In genomic region chr13:93792945-93793642, GRCm38 (mm10) we compare ENCODE assay signal across 9 mouse cellular contexts. TPM values are rescaled to one million over a fixed set of nuclear protein-coding genes. Genes with fewer than 3 reads are reported as not detected.
DNase-seq lines count a peak whose midpoint lies in the region; ATAC-seq lines count a peak whose summit lies in the region.
"Had no signal": no experiment of that assay in that cellular context is flagged by ENCODE, and none has a peak within 500 bp of the region (broad histone marks: within the 10 kb centered on the region; RNA-seq: fewer than 3 reads in every experiment).

No protein-coding gene starts in this region.

- H3K9ac ChIP-seq in kidney, embryonic 14.5 days (ENCODE audit: low read depth, low read length) = no peak overlapping the region
- no peak overlapping the region for H3K9ac ChIP-seq in stomach, embryonic 16.5 days (ENCODE audit: low read length)

- intact Hi-C loops in heart, postnatal 25 days (cut with DNase I) = loop anchor here (1.0 to 5.0 kb wide), 2 partner anchors 269 to 411 kb away; no protein-coding TSS in a partner anchor

- no peak overlapping the region for H3K27ac ChIP-seq in kidney, embryonic 14.5 days (ENCODE audit: low read depth, low read length)
- no peak overlapping the region for H3K27ac ChIP-seq in stomach, embryonic 16.5 days (ENCODE audit: low read length)
- H3K27ac ChIP-seq: macrophage had no signal

- 28% methylated on average over 11 of the region's 11 CpGs for WGBS in kidney, embryonic 14.5 days
- 43% methylated on average over 11 of the region's 11 CpGs for WGBS in stomach, embryonic 16.5 days

- 0 out of 2 replicates have a peak, but pooled peaks cover 5% of the 10 kb centered on the region for H3K4me1 ChIP-seq in kidney, embryonic 14.5 days (ENCODE audit: control insufficient read depth, insufficient read depth, low read length)
- no peaks in the 10 kb centered on the region for H3K4me1 ChIP-seq in stomach, embryonic 16.5 days (ENCODE audit: control insufficient read depth, insufficient read depth, low read length)

- DNase-seq in heart, adult 11 months = peak; percentile 74
- no peak for DNase-seq in heart, postnatal 25 days (ENCODE audit: low spot score)
- DNase-seq in R1 (ENCODE audit: low read depth, low spot score) = peak; percentile 23
- DNase-seq in forelimb bud, embryonic 11.5 days (ENCODE audit: low read depth, low spot score) = peak; percentile 84
- DNase-seq in lung, postnatal 14 days = peak; percentile 57
- DNase-seq in frontal cortex, postnatal 10 days (ENCODE audit: low spot score in 2 of 2) = no peak

- no peaks in the 10 kb centered on the region for H3K36me3 ChIP-seq in kidney, embryonic 14.5 days (ENCODE audit: control insufficient read depth, insufficient read depth, low read length)
- H3K36me3 ChIP-seq in stomach, embryonic 16.5 days (ENCODE audit: control insufficient read depth, insufficient read depth, low read length) = 0 out of 2 replicates have a peak, but pooled peaks cover under 1% of the 10 kb centered on the region

- ATAC-seq in kidney, embryonic 14.5 days (ENCODE audit: low FRiP score, low TSS enrichment) = peak; percentile 90
- ATAC-seq in stomach, embryonic 16.5 days (ENCODE audit: insufficient read depth, low FRiP score) = peak; percentile 80

- H3K4me2 ChIP-seq in kidney, embryonic 14.5 days (replicated peaks; ENCODE audit: low read depth, low read length) = no peak overlapping the region
- H3K4me2 ChIP-seq in stomach, embryonic 16.5 days (ENCODE audit: low read depth, low read length) = no peak overlapping the region

- H3K27me3 ChIP-seq in kidney, embryonic 14.5 days (ENCODE audit: control insufficient read depth, insufficient read depth, low read length) = no peaks in the 10 kb centered on the region
- no peaks in the 10 kb centered on the region for H3K27me3 ChIP-seq in stomach, embryonic 16.5 days (ENCODE audit: control insufficient read depth, insufficient read depth, low read length)

- H3K4me3 ChIP-seq in kidney, embryonic 14.5 days (ENCODE audit: low read length) = no peak overlapping the region
- no peak overlapping the region for H3K4me3 ChIP-seq in stomach, embryonic 16.5 days (replicated peaks; ENCODE audit: low read length)

- peaks cover 1% of the 10 kb centered on the region; the same call in 1 of the 2 replicates for H3K9me3 ChIP-seq in kidney, embryonic 14.5 days (ENCODE audit: control insufficient read depth, low read length)
- H3K9me3 ChIP-seq in stomach, embryonic 16.5 days (replicated peaks; ENCODE audit: control insufficient read depth, low read length) = no peaks in the 10 kb centered on the region

RNA-seq across cellular contexts. Expression of gene Arsb, which starts 21.7 kb away (rescaled TPM):
- total RNA-seq in heart, postnatal 25 days (2021) = 1 to 10 TPM; 4.9 to 5.4 TPM
- polyA plus RNA-seq in kidney, embryonic 14.5 days (2014; fragmentation: Nextera tagmentation; extraction: Ambion mirVana) = 9.0 and 17.7 TPM in 2 replicates
- polyA plus RNA-seq in stomach, embryonic 16.5 days (2015; fragmentation: Nextera tagmentation; extraction: Ambion mirVana) = 12.7 and 14.4 TPM in 2 replicates

Comparison
In these comparisons a context has a peak if more than half of its experiments do, and no peak if none do; other contexts are left out.
1. DNase-seq: peak in heart, adult 11 months (single experiment), R1 (single experiment), forelimb bud, embryonic 11.5 days (single experiment) and lung, postnatal 14 days (single experiment); none in heart, postnatal 25 days (single experiment) and frontal cortex, postnatal 10 days (0 of 2).